51 mouse cellular contexts compared by ENCODE assay signal in the genomic region with DNA sequence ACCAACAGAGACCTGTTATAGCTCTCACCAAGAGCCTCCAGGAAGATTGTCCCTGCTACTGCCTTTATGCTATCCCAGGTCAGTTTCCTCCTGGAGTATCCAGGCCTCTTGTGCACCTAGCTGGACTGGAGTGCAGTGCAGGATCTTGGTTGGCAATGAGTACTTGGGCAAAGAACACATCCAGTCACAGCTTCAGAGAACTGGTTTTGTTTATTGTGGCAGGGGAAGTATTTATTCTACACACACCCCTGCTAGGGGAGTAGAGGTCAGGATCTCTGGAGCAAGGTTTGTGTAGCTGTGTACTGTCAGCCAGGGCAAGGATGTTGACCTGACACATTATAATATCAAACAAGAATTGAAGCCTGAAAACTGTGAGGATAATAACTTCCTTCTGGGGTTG. TPM values are rescaled to one million over a fixed set of nuclear protein-coding genes. Genes with fewer than 3 reads are reported as not detected.
"Had no signal": no experiment of that assay in that cellular context is flagged by ENCODE, and none has a peak within 500 bp of the region (broad histone marks: within the 10 kb centered on the region; RNA-seq: fewer than 3 reads in every experiment).

No protein-coding gene starts in this region.

- H3K4me1 ChIP-seq: heart, embryonic 10.5 days; heart, embryonic 12.5 days; heart, embryonic 13.5 days; heart, embryonic 15.5 days; hindbrain, embryonic 10.5 days; hindbrain, embryonic 12.5 days; hindbrain, embryonic 13.5 days; hindbrain, embryonic 15.5 days; intestine, embryonic 15.5 days; kidney, embryonic 15.5 days had no signal

- H3K9me3 ChIP-seq: heart, embryonic 13.5 days; heart, embryonic 15.5 days; hindbrain, embryonic 10.5 days; hindbrain, embryonic 12.5 days; hindbrain, embryonic 13.5 days; hindbrain, embryonic 15.5 days; intestine, embryonic 15.5 days; kidney, embryonic 15.5 days had no signal

- DNase-seq: heart, postnatal 10 days; heart, postnatal 14 days; heart, postnatal 36 days; heart, postnatal 4 days; kidney, adult 11 months; kidney, adult 18-20 months; kidney, adult 2 months; kidney, adult 8-10 months; kidney, adult 9 months; kidney, postnatal 10 days; kidney, postnatal 14 days; kidney, postnatal 25 days; kidney, postnatal 36 days; kidney, postnatal 4 days; layer of hippocampus, adult 9-11 months; layer of hippocampus, postnatal 36 days had no signal

- H3K27ac ChIP-seq: heart, embryonic 10.5 days; heart, embryonic 13.5 days; heart, embryonic 15.5 days; hindbrain, embryonic 10.5 days; hindbrain, embryonic 12.5 days; hindbrain, embryonic 13.5 days; hindbrain, embryonic 14.5 days; hindbrain, embryonic 15.5 days; hindbrain, postnatal 0 days; intestine, embryonic 15.5 days; kidney, embryonic 15.5 days; kidney, postnatal 0 days; layer of hippocampus, adult 2 months had no signal

- ATAC-seq: hindbrain, embryonic 16.5 days; hindbrain, postnatal 0 days; inflammation-experienced regulatory T-cells, adult 6 months; intestine, embryonic 15.5 days; intestine, embryonic 16.5 days; intestine, postnatal 0 days had no signal

- H3K9ac ChIP-seq: heart, embryonic 12.5 days; heart, embryonic 13.5 days; heart, embryonic 15.5 days; hindbrain, embryonic 12.5 days; hindbrain, embryonic 13.5 days; hindbrain, embryonic 14.5 days; hindbrain, embryonic 15.5 days; intestine, embryonic 15.5 days; kidney, embryonic 15.5 days had no signal

- H3K4me2 ChIP-seq: heart, embryonic 11.5 days; heart, embryonic 12.5 days; heart, embryonic 13.5 days; heart, embryonic 15.5 days; hindbrain, embryonic 12.5 days; hindbrain, embryonic 13.5 days; hindbrain, embryonic 14.5 days; hindbrain, embryonic 15.5 days; intestine, embryonic 15.5 days; kidney, embryonic 15.5 days had no signal

- H3K36me3 ChIP-seq: heart, embryonic 10.5 days; heart, embryonic 12.5 days; heart, embryonic 13.5 days; heart, embryonic 15.5 days; hindbrain, embryonic 10.5 days; hindbrain, embryonic 12.5 days; hindbrain, embryonic 13.5 days; hindbrain, embryonic 15.5 days; intestine, embryonic 15.5 days; kidney, embryonic 15.5 days had no signal

- H3K27me3 ChIP-seq: heart, embryonic 12.5 days; heart, embryonic 13.5 days; heart, embryonic 15.5 days; hindbrain, embryonic 12.5 days; hindbrain, embryonic 13.5 days; hindbrain, embryonic 15.5 days; intestine, embryonic 15.5 days; kidney, embryonic 15.5 days had no signal

- H3K4me3 ChIP-seq: heart, embryonic 10.5 days; heart, embryonic 12.5 days; heart, embryonic 13.5 days; heart, embryonic 15.5 days; hindbrain, embryonic 10.5 days; hindbrain, embryonic 12.5 days; hindbrain, embryonic 13.5 days; hindbrain, embryonic 15.5 days; intestine, embryonic 15.5 days; kidney, embryonic 15.5 days; layer of hippocampus, adult 2 months had no signal

RNA-seq across cellular contexts. Expression of a gene that starts 9.1 kb away (rescaled TPM):
- total RNA-seq: heart, adult 8-10 months; heart, postnatal 10 days; heart, postnatal 14 days; heart, postnatal 25 days; heart, postnatal 36 days; heart, postnatal 4 days; hematopoietic stem cell, adult 5-6 weeks; hindbrain, postnatal 0 days; layer of hippocampus, adult 18-20 months; layer of hippocampus, adult 2 months; layer of hippocampus, adult 8-10 months; layer of hippocampus, postnatal 10 days; layer of hippocampus, postnatal 14 days; layer of hippocampus, postnatal 25 days; layer of hippocampus, postnatal 36 days had no signal
- polyA plus RNA-seq: heart, embryonic 10.5 days; heart, embryonic 11.5 days; heart, embryonic 12.5 days; heart, embryonic 13.5 days; heart, embryonic 14.5 days; heart, embryonic 15.5 days; heart, embryonic 16.5 days; heart, postnatal 0 days; hindbrain, embryonic 10.5 days; hindbrain, embryonic 11.5 days; hindbrain, embryonic 12.5 days; hindbrain, embryonic 13.5 days; hindbrain, embryonic 14.5 days; hindbrain, embryonic 15.5 days; hindbrain, embryonic 16.5 days; hindbrain, postnatal 0 days; inflammation-experienced regulatory T-cells, adult 6 months; intestine, embryonic 14.5 days; intestine, embryonic 15.5 days; intestine, embryonic 16.5 days; intestine, postnatal 0 days; kidney, adult 2 months; kidney, embryonic 14.5 days; kidney, embryonic 15.5 days; kidney, embryonic 16.5 days; kidney, postnatal 0 days; large intestine, adult 2 months had no signal

RNA-seq across cellular contexts. Expression of a gene that starts 23.7 kb away (rescaled TPM):
- total RNA-seq: heart, adult 8-10 months; heart, postnatal 10 days; heart, postnatal 14 days; heart, postnatal 25 days; heart, postnatal 36 days; heart, postnatal 4 days; hematopoietic stem cell, adult 5-6 weeks; hindbrain, postnatal 0 days; layer of hippocampus, adult 18-20 months; layer of hippocampus, adult 2 months; layer of hippocampus, adult 8-10 months; layer of hippocampus, postnatal 10 days; layer of hippocampus, postnatal 14 days; layer of hippocampus, postnatal 25 days; layer of hippocampus, postnatal 36 days had no signal
- polyA plus RNA-seq: heart, embryonic 10.5 days; heart, embryonic 11.5 days; heart, embryonic 12.5 days; heart, embryonic 13.5 days; heart, embryonic 14.5 days; heart, embryonic 15.5 days; heart, embryonic 16.5 days; heart, postnatal 0 days; hindbrain, embryonic 10.5 days; hindbrain, embryonic 11.5 days; hindbrain, embryonic 12.5 days; hindbrain, embryonic 13.5 days; hindbrain, embryonic 14.5 days; hindbrain, embryonic 15.5 days; hindbrain, embryonic 16.5 days; hindbrain, postnatal 0 days; inflammation-experienced regulatory T-cells, adult 6 months; intestine, embryonic 14.5 days; intestine, embryonic 15.5 days; intestine, embryonic 16.5 days; intestine, postnatal 0 days; kidney, adult 2 months; kidney, embryonic 14.5 days; kidney, embryonic 15.5 days; kidney, embryonic 16.5 days; kidney, postnatal 0 days; large intestine, adult 2 months had no signal

RNA-seq across cellular contexts. Expression of a gene that starts 33.1 kb away (rescaled TPM):
- total RNA-seq: heart, adult 8-10 months; heart, postnatal 10 days; heart, postnatal 14 days; heart, postnatal 25 days; heart, postnatal 36 days; heart, postnatal 4 days; hematopoietic stem cell, adult 5-6 weeks; hindbrain, postnatal 0 days; layer of hippocampus, adult 18-20 months; layer of hippocampus, adult 2 months; layer of hippocampus, adult 8-10 months; layer of hippocampus, postnatal 10 days; layer of hippocampus, postnatal 14 days; layer of hippocampus, postnatal 25 days; layer of hippocampus, postnatal 36 days had no signal
- polyA plus RNA-seq: heart, embryonic 10.5 days; heart, embryonic 11.5 days; heart, embryonic 12.5 days; heart, embryonic 13.5 days; heart, embryonic 14.5 days; heart, embryonic 15.5 days; heart, embryonic 16.5 days; heart, postnatal 0 days; hindbrain, embryonic 10.5 days; hindbrain, embryonic 11.5 days; hindbrain, embryonic 12.5 days; hindbrain, embryonic 13.5 days; hindbrain, embryonic 14.5 days; hindbrain, embryonic 15.5 days; hindbrain, embryonic 16.5 days; hindbrain, postnatal 0 days; inflammation-experienced regulatory T-cells, adult 6 months; intestine, embryonic 14.5 days; intestine, embryonic 15.5 days; intestine, embryonic 16.5 days; intestine, postnatal 0 days; kidney, adult 2 months; kidney, embryonic 14.5 days; kidney, embryonic 15.5 days; kidney, embryonic 16.5 days; kidney, postnatal 0 days; large intestine, adult 2 months had no signal

RNA-seq across cellular contexts. Expression of a gene that starts 45.2 kb away (rescaled TPM):
- total RNA-seq: heart, adult 8-10 months; heart, postnatal 10 days; heart, postnatal 14 days; heart, postnatal 25 days; heart, postnatal 36 days; heart, postnatal 4 days; hematopoietic stem cell, adult 5-6 weeks; hindbrain, postnatal 0 days; layer of hippocampus, adult 18-20 months; layer of hippocampus, adult 2 months; layer of hippocampus, adult 8-10 months; layer of hippocampus, postnatal 10 days; layer of hippocampus, postnatal 14 days; layer of hippocampus, postnatal 25 days; layer of hippocampus, postnatal 36 days had no signal
- polyA plus RNA-seq: heart, embryonic 10.5 days; heart, embryonic 11.5 days; heart, embryonic 12.5 days; heart, embryonic 13.5 days; heart, embryonic 14.5 days; heart, embryonic 15.5 days; heart, embryonic 16.5 days; heart, postnatal 0 days; hindbrain, embryonic 10.5 days; hindbrain, embryonic 11.5 days; hindbrain, embryonic 12.5 days; hindbrain, embryonic 13.5 days; hindbrain, embryonic 14.5 days; hindbrain, embryonic 15.5 days; hindbrain, embryonic 16.5 days; hindbrain, postnatal 0 days; inflammation-experienced regulatory T-cells, adult 6 months; intestine, embryonic 14.5 days; intestine, embryonic 15.5 days; intestine, embryonic 16.5 days; intestine, postnatal 0 days; kidney, adult 2 months; kidney, embryonic 14.5 days; kidney, embryonic 15.5 days; kidney, embryonic 16.5 days; kidney, postnatal 0 days; large intestine, adult 2 months had no signal
